Mouse (Mus musculus) retina, adult 2 months (tissue): ENCODE results near the gene Sh3bp5l.

Experiments
- DNase-seq: peaks from one replicate; pipeline ENCODE4 v3.0.0-alpha.2; 2012; ENCODE audit warnings: low read depth, low spot score

Sh3bp5l gene

DNA sequence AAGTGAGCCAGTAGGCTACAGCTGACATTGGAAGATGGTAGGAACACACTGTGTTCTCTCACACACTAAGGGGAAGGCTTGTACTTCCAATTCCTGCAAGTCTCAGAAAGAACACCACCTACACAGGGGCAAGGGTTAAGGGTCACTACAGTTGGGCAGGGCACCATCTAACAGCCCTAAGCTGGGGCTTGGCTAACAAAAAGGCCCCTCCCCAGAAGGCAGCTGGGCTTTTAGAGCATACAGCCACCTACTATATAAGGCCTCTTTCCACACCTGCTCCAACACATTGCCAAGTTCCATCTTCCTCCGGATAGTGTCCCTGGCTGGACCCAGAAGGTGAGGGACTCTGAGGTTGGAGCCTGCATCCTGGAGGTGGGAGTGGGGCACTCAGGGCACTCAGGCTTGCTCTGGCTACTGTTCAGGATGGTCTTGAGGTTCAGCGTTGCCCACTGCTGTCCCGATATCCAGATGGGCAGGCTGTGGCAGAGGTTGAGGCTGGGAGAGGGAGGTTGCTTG lies 48.3 kb downstream of the Sh3bp5l start, which contains the start of gene Lypd8:
Lypd8 (plus strand) TSS at position 281 of the 516 bp plus-strand sequence.
- DNase-seq = no peak

DNA sequence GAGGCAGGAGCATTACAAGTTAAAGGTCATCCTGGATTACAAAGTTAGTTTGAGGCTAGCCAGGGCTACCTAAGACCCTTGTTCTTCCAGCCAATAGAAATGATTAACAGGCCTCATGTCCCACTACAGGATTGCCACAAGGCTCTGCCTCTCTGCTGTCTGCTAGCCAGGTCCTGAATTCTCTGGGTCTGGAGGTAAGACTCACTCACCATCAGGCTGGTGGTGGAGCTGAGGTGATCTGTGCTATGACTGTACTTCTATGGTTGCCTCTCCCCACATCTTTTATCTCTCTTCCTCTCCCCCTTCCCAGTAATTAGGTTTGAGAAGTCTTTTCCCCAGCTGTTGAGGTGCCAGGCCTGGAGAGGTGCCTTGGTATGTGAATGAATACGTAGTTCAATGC lies 49.0 kb downstream of the Sh3bp5l start:
- no peak for DNase-seq

DNA sequence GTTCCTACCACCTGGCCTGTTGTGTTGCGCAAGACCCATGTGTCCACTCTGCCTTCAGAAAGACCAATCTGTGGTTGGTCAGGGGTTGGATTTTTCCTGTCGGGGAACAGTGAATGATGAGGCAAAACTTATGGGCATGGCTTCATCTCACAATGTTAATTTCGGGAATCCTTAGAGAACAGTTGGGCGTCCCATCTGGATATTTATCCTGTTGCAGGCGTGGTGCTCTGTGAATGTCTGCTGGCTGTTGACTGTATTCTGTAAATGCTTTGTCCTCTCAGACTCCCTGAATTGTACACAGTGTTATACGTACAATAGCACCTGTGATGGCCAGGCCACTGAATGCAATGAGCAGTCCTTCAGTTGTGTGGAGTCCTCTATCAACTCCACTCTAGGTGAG lies 51.9 kb downstream of the Sh3bp5l start:
- DNase-seq = no peak
